Mouse (Mus musculus): Measurements from ENCODE around the gene Vwde. TPM values are rescaled to one million over a fixed set of nuclear protein-coding genes. Genes with fewer than 3 reads are reported as not detected.

Gene Vwde
- polyA plus RNA-seq, 1 experiment from 2014 or later: 0.17 TPM

GRCm38 (mm10) chr6:13159437-13159836 lies 65.3 kb downstream of the Vwde start:
- ATAC-seq (ENCODE audit: low FRiP score) (peak; percentile 78), DNase-seq (ENCODE audit: low spot score) (peak; percentile 46)
- Histone ChIP-seq H3K27me3 (ENCODE audit: control insufficient read depth, insufficient read depth, low read length) (no peaks in the 10 kb centered on the region), H3K27ac (no peak overlapping the region), H3K4me1 (replicated peaks; ENCODE audit: control insufficient read depth, insufficient read depth, low read length) (no peaks in the 10 kb centered on the region), H3K9me3 (ENCODE audit: control insufficient read depth, low read length) (no peaks in the 10 kb centered on the region), H3K36me3 (replicated peaks; ENCODE audit: control insufficient read depth, insufficient read depth) (no peaks in the 10 kb centered on the region), H3K4me3 (replicated peaks; ENCODE audit: low read length) (no peak overlapping the region), H3K4me2 (replicated peaks) (no peak overlapping the region), H3K9ac (no peak overlapping the region)
- WGBS: 90% methylated on average over 2 of the region's 2 CpGs

GRCm38 (mm10) chr6:13153888-13154697 lies 70.7 kb downstream of the Vwde start:
- H3K4me1 ChIP-seq (replicated peaks; ENCODE audit: control insufficient read depth, insufficient read depth, low read length): no peaks in the 10 kb centered on the region
- H3K36me3 ChIP-seq (replicated peaks; ENCODE audit: control insufficient read depth, insufficient read depth): no peaks in the 10 kb centered on the region
- no peak for DNase-seq (ENCODE audit: low spot score)
- H3K4me3 ChIP-seq (replicated peaks; ENCODE audit: low read length): no peak overlapping the region
- 98% methylated on average over 9 of the region's 9 CpGs for WGBS
- no peak overlapping the region for H3K27ac ChIP-seq
- H3K9me3 ChIP-seq (ENCODE audit: control insufficient read depth, low read length): no peaks in the 10 kb centered on the region
- no peak overlapping the region for H3K4me2 ChIP-seq (replicated peaks)
- no peak overlapping the region for H3K9ac ChIP-seq
- peak; percentile 34; the same call in 1 of the 2 replicates for ATAC-seq (ENCODE audit: low FRiP score)
- no peaks in the 10 kb centered on the region for H3K27me3 ChIP-seq (ENCODE audit: control insufficient read depth, insufficient read depth, low read length)

GRCm38 (mm10) chr6:13152062-13152640 lies 72.6 kb downstream of the Vwde start:
- Histone ChIP-seq H3K9ac (no peak overlapping the region), H3K9me3 (ENCODE audit: control insufficient read depth, low read length) (no peaks in the 10 kb centered on the region), H3K36me3 (replicated peaks; ENCODE audit: control insufficient read depth, insufficient read depth) (no peaks in the 10 kb centered on the region), H3K4me1 (replicated peaks; ENCODE audit: control insufficient read depth, insufficient read depth, low read length) (no peaks in the 10 kb centered on the region), H3K27me3 (ENCODE audit: control insufficient read depth, insufficient read depth, low read length) (no peaks in the 10 kb centered on the region), H3K27ac (no peak overlapping the region), H3K4me3 (replicated peaks; ENCODE audit: low read length) (no peak overlapping the region), H3K4me2 (replicated peaks) (no peak overlapping the region)
- DNase-seq (ENCODE audit: low spot score) (peak; percentile 88), ATAC-seq (ENCODE audit: low FRiP score) (peak; percentile 59; the same call in 1 of the 2 replicates)
- WGBS: 62% methylated on average over 1 of the region's 1 CpGs

GRCm38 (mm10) chr6:13137255-13137654 lies 87.5 kb downstream of the Vwde start:
- DNase-seq (ENCODE audit: low spot score) (no peak), ATAC-seq (ENCODE audit: low FRiP score) (no peak)
- H3K27ac ChIP-seq: no peak overlapping the region
- no peak overlapping the region for H3K4me3 ChIP-seq (replicated peaks; ENCODE audit: low read length)
- no peak overlapping the region for H3K9ac ChIP-seq
- no peaks in the 10 kb centered on the region for H3K27me3 ChIP-seq (ENCODE audit: control insufficient read depth, insufficient read depth, low read length)
- H3K4me1 ChIP-seq (replicated peaks; ENCODE audit: control insufficient read depth, insufficient read depth, low read length): no peaks in the 10 kb centered on the region
- H3K36me3 ChIP-seq (replicated peaks; ENCODE audit: control insufficient read depth, insufficient read depth): no peaks in the 10 kb centered on the region
- whole genome bisulfite sequencing: 94% methylated on average over 1 of the region's 1 CpGs
- H3K4me2 ChIP-seq (replicated peaks): no peak overlapping the region
- H3K9me3 ChIP-seq (ENCODE audit: control insufficient read depth, low read length): no peaks in the 10 kb centered on the region

- no peaks in the 10 kb centered on the region for H3K4me1 ChIP-seq (replicated peaks; ENCODE audit: control insufficient read depth, insufficient read depth, low read length)
- H3K4me3 ChIP-seq (replicated peaks; ENCODE audit: low read length): no peak overlapping the region
- DNase-seq (ENCODE audit: low spot score) (no peak), ATAC-seq (ENCODE audit: low FRiP score) (no peak)
- H3K27me3 ChIP-seq (ENCODE audit: control insufficient read depth, insufficient read depth, low read length): no peaks in the 10 kb centered on the region
- no peak overlapping the region for H3K27ac ChIP-seq
- H3K9me3 ChIP-seq (ENCODE audit: control insufficient read depth, low read length): no peaks in the 10 kb centered on the region
- no peak overlapping the region for H3K4me2 ChIP-seq (replicated peaks)
- H3K9ac ChIP-seq: no peak overlapping the region
- no peaks in the 10 kb centered on the region for H3K36me3 ChIP-seq (replicated peaks; ENCODE audit: control insufficient read depth, insufficient read depth)
- 76% methylated on average over 1 of the region's 1 CpGs for WGBS
Measured at GRCm38 (mm10) chr6:13108662-13109061, 116.1 kb downstream of the Vwde start.

Other genes with a start within 250 kb of the Vwde start
- gene Tmem106b, start 155.2 kb downstream of the Vwde start, polyA plus RNA-seq (2014; fragmentation: Nextera tagmentation; extraction: Ambion mirVana): 54.4 and 58.1 TPM in 2 replicates